ENCODE assay signal across 10 mouse cellular contexts in the genomic region with DNA sequence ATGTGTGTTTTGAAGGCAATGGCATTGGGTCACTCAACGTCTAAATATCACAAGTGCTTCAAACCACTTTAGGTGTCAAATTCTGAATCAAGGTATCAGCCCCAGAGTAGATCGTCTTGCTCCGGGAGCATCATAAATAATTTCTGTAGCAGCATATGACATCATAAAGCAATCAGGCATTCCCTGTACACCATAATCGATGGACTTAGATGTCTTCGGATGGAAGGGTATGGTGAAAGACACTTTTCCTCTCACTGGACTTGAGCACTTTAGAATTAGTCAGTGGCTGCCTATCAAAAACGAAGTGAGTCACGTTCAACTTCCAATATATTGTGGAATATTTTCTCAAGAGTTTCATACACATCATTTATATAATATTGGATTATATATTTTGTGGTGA.
DNase-seq lines count a peak whose midpoint lies in the region; ATAC-seq and TF ChIP-seq lines count a peak whose summit lies in the region.
"Had no signal": no experiment of that assay in that cellular context is flagged by ENCODE, and none has a peak within 500 bp of the region (broad histone marks: within the 10 kb centered on the region; RNA-seq: fewer than 3 reads in every experiment).

No protein-coding gene starts in this region.

- ATAC-seq in liver, embryonic 15.5 days (ENCODE audit: insufficient read depth), result no peak
- peak; percentile 58 for ATAC-seq in forebrain, embryonic 12.5 days (ENCODE audit: low FRiP score)
- ATAC-seq in intestine, embryonic 14.5 days (replicated peaks; ENCODE audit: low FRiP score, low TSS enrichment, low read depth), result 0 out of 2 replicates have a peak, but pooled peaks have one; percentile 56

- H3K27me3 ChIP-seq in liver, embryonic 15.5 days, result no peaks in the 10 kb centered on the region
- H3K27me3 ChIP-seq in forebrain, embryonic 12.5 days, result no peaks in the 10 kb centered on the region
- no peaks in the 10 kb centered on the region for H3K27me3 ChIP-seq in intestine, embryonic 14.5 days (replicated peaks; ENCODE audit: control insufficient read depth, insufficient read depth, low read length)
- H3K27me3 ChIP-seq: limb, embryonic 13.5 days had no signal

- no peak for DNase-seq in liver
- no peak for DNase-seq in intestine, embryonic 14.5 days (ENCODE audit: low spot score)
- DNase-seq in adrenal gland, adult 8-10 months, result no peak
- no peak for DNase-seq in frontal cortex, postnatal 10 days (ENCODE audit: low spot score in 2 of 2)

- H3K4me3 ChIP-seq in liver, embryonic 15.5 days (replicated peaks), result no peak overlapping the region
- no peak overlapping the region for H3K4me3 ChIP-seq in forebrain, embryonic 12.5 days (replicated peaks)
- H3K4me3 ChIP-seq in intestine, embryonic 14.5 days (ENCODE audit: low read depth, low read length), result no peak overlapping the region
- no peak overlapping the region for H3K4me3 ChIP-seq in olfactory bulb, adult 2 months (ENCODE audit: insufficient read depth, low read depth, low read length)
- H3K4me3 ChIP-seq: erythroblast, embryonic 14.5 days; limb, embryonic 13.5 days had no signal

- no peak overlapping the region for H3K27ac ChIP-seq in liver, embryonic 15.5 days (replicated peaks)
- 0 out of 2 replicates have a peak overlapping the region, but pooled peaks have one; percentile 50 for H3K27ac ChIP-seq in forebrain, embryonic 12.5 days
- H3K27ac ChIP-seq in intestine, embryonic 14.5 days (ENCODE audit: low read depth), result no peak overlapping the region
- peak overlapping the region; percentile 81 for H3K27ac ChIP-seq in olfactory bulb, adult 2 months (ENCODE audit: insufficient read depth, low read depth, low read length)
- H3K27ac ChIP-seq: limb, embryonic 13.5 days had no signal

- TF ChIP-seq CTCF in olfactory bulb, adult 2 months (IDR thresholded peaks at IDR 0.05; ENCODE audit: insufficient read depth, low read depth, low read length), result no peak

- 62% methylated on average over 7 of the region's 7 CpGs for WGBS in liver, embryonic 15.5 days (ENCODE audit: insufficient replicate concordance)
- 69% methylated on average over 7 of the region's 7 CpGs for WGBS in forebrain, embryonic 12.5 days
- WGBS in intestine, embryonic 14.5 days, result 55% methylated on average over 7 of the region's 7 CpGs
- WGBS in olfactory bulb, adult 2 months, result 48% methylated on average over 7 of the region's 7 CpGs

- no peak for TF ChIP-seq POLR2A in olfactory bulb, adult 2 months (IDR thresholded peaks at IDR 0.05; ENCODE audit: insufficient read depth, low read depth, low read length)

- peaks cover 3% of the 10 kb centered on the region; the same call in 1 of the 2 replicates for H3K4me1 ChIP-seq in liver, embryonic 15.5 days (replicated peaks)
- peaks cover 3% of the 10 kb centered on the region; the same call in 1 of the 2 replicates for H3K4me1 ChIP-seq in forebrain, embryonic 12.5 days
- H3K4me1 ChIP-seq in intestine, embryonic 14.5 days (replicated peaks; ENCODE audit: control insufficient read depth, insufficient read depth, low read length), result no peaks in the 10 kb centered on the region
- peaks cover 9% of the 10 kb centered on the region; the same call in 1 of the 2 replicates for H3K4me1 ChIP-seq in olfactory bulb, adult 2 months (ENCODE audit: control insufficient read depth, insufficient read depth, low read length)

- H3K4me2 ChIP-seq in liver, embryonic 15.5 days, result peak overlapping the region; percentile 29
- no peak overlapping the region for H3K4me2 ChIP-seq in forebrain, embryonic 12.5 days
- no peak overlapping the region for H3K4me2 ChIP-seq in intestine, embryonic 14.5 days (ENCODE audit: low read length)
- H3K4me2 ChIP-seq: limb, embryonic 13.5 days had no signal

- no peaks in the 10 kb centered on the region for H3K9me3 ChIP-seq in liver, embryonic 15.5 days (replicated peaks)
- H3K9me3 ChIP-seq in forebrain, embryonic 12.5 days, result no peaks in the 10 kb centered on the region
- no peaks in the 10 kb centered on the region for H3K9me3 ChIP-seq in intestine, embryonic 14.5 days (ENCODE audit: control insufficient read depth, low read length)
- H3K9me3 ChIP-seq: limb, embryonic 13.5 days had no signal

- H3K9ac ChIP-seq in liver, embryonic 15.5 days, result no peak overlapping the region
- H3K9ac ChIP-seq in forebrain, embryonic 12.5 days, result no peak overlapping the region
- no peak overlapping the region for H3K9ac ChIP-seq in intestine, embryonic 14.5 days (ENCODE audit: low read length)
- H3K9ac ChIP-seq: limb, embryonic 13.5 days had no signal

- no peaks in the 10 kb centered on the region for H3K36me3 ChIP-seq in liver, embryonic 15.5 days (replicated peaks)
- H3K36me3 ChIP-seq in forebrain, embryonic 12.5 days (replicated peaks), result no peaks in the 10 kb centered on the region
- H3K36me3 ChIP-seq in intestine, embryonic 14.5 days (ENCODE audit: control insufficient read depth, insufficient read depth, low read length), result no peaks in the 10 kb centered on the region
- H3K36me3 ChIP-seq: G1E; limb, embryonic 13.5 days had no signal

Comparison
In these comparisons a context has a peak if more than half of its experiments do, and no peak if none do; other contexts are left out.
1. H3K27ac ChIP-seq: peak in forebrain, embryonic 12.5 days (single experiment) and olfactory bulb, adult 2 months (single experiment); none in liver, embryonic 15.5 days (single experiment) and intestine, embryonic 14.5 days (single experiment).